Mouse (Mus musculus): ENCODE measurements around the gene Mybpc3.

Gene Mybpc3

DNA sequence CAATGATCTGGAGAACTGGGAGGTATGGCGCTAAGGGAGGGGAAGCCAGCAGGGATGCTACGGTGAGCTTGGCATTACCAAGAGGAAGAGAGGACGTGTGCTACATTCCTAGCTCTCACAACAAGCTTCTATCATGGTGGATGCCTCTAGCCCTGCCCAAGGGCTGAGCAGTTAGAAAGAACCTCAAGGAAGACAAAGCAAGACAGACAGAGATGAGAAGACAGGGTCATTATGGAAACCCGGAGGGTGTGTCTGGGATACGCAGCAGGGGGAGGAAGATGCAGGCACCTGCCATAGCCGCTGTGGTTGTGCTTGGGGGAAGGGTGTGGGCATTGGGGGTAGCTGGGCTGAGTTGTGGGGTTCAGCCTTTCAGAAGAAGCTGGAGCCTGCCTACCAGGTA lies 5.6 kb downstream of the Mybpc3 start:
- DNase-seq = no peak

DNA sequence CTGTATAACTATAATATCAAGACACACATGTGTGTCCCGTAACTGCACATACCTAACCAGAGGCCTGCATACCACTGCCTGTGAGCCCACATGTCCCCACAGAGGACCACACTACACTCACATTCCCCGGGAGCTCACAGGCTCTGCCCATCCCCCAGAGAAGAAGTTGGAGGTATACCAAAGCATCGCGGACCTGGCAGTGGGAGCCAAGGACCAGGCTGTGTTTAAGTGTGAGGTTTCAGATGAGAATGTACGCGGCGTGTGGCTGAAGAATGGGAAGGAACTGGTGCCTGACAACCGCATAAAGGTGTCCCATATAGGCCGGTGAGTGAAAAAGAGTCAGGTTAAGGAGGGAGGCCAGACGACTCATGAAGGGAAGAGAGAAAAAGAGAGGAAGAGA lies 7.2 kb downstream of the Mybpc3 start:
- no peak for DNase-seq

DNA sequence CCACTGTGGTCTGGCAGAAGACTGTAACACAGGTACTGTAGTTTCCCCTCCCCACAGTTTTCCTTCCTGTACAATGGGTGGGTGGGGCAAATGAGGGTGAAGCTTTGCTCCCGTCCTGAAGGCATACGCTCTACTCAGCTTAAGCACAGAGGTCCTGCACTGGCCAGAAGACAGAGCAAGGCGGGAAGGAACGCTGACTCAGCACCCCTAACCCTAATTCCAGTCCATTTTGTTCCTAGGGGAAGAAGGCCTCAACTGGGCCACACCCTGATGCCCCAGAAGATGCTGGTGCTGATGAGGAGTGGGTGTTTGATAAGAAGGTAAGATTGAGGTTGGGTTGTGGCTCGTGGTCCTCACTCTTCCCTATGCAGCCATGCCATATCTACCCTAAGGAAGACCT lies 10.8 kb downstream of the Mybpc3 start:
- DNase-seq = no peak

DNA sequence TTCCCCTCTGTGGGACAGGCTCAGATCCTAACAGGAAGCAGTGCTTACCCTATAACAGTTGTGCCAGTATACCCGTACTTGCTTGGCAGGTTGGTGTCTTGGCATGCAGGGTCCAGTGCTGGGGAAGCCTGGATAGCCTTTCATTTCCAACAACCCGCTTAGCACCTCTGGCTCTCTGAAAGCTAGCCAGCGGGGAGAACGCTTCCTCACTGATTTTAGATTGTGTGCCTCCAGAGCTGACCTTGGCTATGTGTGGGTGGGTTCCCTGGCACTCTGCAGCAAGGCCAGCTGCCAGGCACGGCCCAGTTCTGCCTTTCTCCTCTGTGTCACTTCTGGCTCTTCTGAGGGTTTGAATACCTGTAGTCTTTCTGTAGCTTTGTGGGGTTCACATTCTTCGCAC lies 12.2 kb downstream of the Mybpc3 start:
- no peak for DNase-seq

DNA sequence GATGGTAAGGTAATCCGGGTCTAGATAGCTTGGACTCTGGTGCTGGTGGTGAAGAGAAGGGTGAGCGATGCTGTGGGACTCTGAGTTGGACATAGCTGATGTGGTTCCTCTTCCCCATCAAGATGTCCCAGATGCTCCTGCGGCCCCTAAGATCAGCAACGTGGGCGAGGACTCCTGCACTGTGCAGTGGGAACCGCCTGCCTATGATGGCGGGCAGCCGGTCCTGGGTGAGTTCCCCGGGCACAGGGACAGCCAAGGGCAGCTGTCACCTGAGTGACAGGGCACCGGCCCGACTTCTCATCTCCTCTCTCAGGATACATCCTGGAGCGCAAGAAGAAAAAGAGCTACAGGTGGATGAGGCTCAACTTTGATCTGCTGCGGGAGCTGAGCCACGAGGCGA lies 13.3 kb downstream of the Mybpc3 start:
- no peak for DNase-seq

DNA sequence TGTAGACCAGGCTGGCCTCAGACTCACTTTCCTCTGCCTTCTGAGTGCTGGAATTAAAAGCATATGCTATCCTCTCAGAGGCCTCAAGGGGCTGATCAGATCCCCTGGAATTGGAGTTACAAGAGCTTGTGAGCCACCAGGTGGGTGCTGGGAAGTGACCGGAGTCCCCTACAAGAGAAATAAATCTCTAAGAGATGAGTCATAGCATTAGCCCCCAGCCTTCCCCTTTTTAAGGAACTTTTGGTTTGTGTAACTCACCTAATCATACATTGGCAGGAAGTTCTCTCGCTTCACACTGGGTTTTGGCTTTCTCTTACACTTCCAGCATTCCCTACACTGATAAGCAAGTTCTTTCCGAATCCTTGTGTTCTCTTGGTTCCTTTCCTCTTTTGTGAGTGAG lies 14.1 kb downstream of the Mybpc3 start:
- DNase-seq = no peak

DNA sequence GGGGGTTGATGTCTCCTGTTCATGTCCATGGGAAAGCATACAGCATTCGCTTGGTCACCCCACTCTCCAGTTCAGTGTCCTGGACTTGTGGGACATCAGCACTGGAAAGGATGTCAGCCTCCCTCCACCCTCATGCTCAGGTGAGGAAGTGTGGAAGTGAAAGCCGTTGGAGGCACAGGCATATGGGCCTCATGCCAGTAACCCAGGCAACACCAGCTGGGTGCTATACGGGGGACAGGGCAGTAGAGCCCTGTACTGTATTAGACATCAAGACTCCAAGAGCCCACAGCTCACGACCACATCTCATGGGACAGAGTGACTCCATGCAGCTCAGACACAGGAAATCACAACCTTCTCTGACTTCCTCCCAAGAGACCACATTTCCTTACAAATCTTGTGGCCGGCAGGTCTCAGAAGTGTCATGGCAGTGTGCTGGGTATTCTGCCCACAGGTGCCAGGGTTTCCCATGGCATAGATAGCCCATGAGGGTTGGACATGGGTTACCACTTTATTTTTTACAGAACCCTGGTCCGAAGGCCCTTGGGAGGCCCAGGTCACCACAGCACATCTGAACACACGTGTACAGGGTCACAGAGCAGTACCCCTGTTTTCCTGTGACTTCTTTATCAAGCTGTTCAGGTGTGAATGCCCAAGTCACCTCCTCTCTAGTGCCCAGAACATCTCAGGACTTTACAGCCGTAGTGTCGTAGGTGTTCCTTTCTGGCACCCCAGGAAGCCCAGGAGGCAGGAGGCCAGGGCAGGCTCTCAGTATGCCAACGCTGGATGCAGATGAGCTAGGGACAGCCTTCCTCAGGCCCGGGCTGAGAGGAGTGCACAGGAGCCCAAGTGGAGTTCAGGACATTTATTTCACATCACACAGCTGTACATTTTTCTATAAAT lies 18.8 kb downstream of the Mybpc3 start:
- DNase-seq = no peak

DNA sequence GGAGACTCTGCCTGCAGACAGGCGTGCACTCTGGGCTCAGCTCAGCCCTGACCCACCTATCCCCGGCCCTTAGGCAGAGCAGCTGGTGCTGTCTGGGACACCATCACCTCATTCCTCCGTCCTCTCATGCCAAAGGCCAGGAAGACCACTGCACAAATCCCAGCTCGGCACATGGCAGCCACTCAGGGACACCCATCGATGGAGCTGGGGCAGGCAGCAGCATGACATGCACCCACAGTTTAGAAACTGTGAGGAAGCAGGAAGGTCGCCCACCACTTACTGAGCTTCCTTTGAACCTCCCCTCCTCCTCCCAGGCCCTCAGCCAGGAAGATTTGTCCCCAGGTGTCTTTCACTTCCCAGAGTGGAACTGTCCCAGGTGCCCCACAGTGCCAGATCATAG lies 19.5 kb downstream of the Mybpc3 start:
- no peak for DNase-seq

DNA sequence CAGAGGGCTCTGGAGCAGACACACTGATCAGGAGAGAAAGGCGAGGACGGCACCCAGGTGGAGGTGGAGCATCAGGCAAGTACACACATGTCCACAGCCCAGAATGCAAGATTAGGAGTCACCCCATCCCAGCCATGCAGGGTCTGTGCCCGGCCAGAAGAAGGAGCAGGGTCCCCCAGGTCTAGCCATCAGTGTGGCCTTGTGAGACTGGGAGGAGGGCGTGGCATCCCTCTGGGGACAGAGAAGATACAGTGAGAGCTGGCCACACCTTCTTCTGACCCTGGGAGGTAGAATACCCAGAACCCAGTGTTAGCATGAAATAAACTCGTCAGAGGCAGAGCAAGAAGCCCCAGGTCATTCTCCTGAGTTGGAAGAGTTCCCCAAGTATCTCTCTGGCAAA lies 21.4 kb downstream of the Mybpc3 start:
- no peak for DNase-seq

DNA sequence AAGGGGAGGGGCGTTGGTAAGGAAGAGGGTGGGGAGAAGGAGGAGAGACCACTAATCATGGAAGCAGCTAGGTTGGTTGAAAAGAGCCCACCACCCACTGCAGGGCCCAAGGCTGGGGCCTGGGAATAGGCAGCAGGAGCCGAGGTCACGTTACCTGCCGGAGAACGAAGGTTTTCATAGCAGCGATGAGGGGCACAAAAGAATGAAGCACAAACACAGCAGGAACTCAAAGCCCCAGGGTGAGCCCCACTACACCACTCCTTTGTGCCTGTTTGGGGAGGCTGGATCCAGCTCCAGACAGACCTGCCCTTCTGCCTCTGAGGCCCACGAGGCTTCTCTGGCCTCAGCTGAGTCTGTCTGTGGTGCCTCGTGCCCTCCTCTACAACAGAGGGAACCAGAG lies 21.8 kb downstream of the Mybpc3 start:
- DNase-seq = no peak

DNA sequence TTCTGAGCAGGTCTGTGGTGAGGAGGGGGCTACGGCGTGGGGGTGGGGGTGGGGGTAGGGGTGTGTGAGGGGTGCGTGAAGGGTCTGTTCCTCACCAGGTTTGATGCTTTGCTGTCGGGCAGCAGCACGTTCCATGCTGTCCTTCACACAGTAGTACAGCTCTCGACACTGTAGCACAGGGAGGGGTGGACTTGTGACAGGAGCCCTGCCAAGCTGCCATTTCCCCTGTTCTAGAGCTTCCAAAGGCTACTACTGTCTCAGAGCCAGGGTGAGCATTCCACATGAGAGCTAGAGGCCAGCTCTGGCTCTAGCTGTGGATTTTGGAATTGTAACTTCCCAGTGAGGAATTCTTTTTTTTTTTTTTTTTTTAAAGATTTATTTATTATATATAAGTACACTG lies 25.0 kb downstream of the Mybpc3 start:
- no peak for DNase-seq

DNA sequence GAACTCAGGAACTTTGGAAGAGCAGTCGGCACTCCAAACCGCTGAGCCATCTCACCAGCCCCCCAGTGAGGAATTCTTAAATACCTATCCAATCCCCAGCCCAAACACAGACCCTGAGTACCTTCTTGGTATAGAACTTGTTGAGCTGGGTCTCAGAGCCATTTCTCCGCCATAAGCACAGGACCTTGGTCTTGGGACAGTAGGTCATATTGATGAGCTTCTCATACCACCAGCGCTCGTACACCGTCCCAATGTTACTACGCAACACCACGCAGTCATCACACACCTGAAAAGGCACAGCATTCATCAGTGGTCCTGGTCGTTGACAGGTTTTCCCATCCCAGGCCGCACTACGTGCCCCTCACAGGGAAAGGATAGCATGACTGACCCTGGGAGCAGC lies 25.5 kb downstream of the Mybpc3 start:
- DNase-seq = no peak

DNA sequence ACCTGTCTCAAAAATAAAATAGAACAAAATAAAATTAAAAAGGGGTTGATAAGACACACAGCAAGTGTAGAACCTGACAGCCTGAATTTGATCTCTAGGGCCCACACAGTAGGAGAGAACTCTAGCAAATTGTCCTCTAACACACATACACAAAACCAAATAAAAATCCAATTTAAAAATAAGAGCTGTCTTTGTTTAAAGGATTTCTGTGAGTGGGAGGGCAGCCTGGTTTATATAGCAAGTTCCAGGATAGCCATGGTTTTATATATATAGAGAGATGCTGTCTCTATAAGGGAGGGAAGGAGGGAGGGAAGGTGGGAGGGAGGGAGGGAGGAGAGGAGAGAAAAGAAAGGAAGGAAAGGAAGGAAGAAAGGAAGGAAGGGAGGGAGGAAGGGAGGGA lies 30.2 kb downstream of the Mybpc3 start:
- no peak for DNase-seq

DNA sequence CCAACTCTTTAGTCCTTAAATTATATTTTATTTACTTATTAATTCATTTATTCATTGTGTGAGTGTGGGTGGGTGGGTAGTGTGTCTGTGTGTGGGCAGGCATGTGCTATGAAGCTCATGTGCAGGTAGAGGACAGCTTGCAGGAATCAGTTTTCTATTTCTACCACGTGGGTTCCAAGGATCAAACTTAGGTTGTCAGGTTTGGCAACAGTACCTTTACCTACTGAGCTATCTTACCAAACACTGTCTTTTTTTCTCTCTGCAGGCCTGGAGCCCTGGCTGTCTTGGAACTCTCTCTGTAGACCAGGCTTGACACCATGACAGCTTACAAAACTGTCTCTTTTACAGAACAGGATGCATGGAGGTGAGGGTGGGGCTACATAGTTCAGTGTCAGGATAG lies 33.4 kb downstream of the Mybpc3 start:
- no peak for DNase-seq

DNA sequence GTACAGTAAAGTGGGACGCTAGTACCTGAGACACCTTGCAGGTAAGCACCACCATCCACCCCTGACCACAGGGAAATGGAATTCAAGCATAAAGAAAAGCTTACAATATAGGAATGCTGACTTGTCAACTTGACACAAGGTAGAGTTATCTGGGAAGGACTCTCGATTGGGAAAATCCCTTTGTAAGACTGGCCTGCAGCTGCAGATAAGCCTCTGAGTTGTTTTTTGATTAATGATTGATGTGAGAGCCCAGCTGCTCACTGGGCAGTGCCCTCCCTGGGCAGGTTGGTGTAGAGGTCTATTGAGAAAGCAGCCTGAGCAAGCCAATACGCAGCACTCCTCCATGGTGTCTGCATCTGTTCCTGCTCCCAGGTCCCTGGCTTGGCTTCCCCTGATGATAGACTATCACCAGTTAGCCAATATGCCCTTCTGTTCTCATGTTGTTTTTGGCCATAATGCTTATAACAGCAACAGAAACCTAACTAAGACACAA lies 35.0 kb downstream of the Mybpc3 start:
- no peak for DNase-seq

DNA sequence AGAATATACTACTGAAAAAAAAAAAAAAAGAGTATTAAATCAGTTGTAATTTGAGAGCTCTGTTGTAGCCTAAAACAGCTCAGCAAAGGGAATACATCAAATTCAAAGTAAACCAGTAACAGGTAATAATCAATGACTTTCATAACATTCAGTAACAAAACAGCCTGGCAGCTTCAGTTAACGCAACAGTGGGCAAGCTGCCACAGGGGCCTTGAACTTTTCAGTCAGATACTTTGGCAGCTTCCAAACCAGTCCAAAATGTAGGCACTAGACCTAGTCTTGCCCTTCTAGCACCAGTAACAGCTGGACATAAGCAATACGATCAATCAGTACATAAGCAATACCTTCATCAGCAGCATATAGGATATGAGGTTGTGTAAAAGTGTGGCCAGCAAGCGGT lies 36.1 kb downstream of the Mybpc3 start:
- DNase-seq = no peak

DNA sequence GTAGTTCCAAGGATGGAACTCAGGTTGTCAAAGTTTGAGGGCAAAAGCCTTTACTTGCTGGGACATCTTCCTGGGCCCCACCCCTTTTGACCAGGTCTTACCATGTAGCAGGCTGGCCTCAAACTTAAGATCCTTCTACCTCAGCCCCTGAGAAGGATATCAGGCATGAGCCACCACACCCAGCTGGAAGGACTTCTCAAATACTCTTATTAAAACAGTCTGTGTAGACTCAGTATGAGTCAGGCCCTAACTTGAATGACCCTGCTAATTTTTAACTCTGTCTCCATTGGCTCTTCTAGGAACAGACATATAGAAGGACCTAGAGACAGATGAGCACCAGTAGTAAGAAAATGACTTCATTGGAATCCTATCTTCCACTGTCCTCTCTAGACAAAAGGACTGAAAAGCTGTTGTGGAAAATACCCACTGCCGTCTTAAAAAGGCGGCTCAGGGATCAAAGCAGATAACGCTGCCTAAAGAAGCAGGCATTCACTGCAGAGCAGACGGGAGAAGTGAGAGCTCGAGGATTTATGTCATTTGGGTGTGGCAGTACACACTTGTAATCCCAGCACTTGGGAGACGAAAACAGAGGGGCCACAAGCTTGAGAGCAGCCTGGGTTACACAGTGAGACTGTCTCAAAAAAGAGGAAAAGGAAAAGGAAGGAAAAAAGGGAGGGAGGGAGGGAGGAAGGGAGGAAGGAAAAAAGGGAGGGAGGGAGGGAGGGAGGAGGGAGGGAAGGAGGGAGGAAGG lies 39.2 kb downstream of the Mybpc3 start:
- no peak for DNase-seq

DNA sequence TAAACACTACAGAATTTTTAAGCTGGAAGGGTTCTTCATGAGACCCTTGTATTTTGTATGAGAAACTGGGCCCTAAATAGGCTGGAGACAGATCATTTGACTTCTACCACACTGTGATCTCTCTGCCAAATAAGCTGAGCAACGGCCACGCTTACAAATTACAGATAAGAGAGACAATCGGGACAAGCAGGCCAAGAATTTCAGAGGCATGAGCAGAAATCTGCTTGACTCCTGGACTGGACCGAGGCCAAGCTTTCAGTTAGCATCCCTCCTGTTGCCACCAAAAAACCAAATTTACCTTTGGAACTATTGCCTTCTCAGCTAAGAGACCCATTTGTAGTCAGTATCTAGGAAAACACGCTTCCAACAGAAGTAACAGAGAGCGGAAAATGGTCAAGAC lies 42.6 kb downstream of the Mybpc3 start:
- no peak for DNase-seq

DNA sequence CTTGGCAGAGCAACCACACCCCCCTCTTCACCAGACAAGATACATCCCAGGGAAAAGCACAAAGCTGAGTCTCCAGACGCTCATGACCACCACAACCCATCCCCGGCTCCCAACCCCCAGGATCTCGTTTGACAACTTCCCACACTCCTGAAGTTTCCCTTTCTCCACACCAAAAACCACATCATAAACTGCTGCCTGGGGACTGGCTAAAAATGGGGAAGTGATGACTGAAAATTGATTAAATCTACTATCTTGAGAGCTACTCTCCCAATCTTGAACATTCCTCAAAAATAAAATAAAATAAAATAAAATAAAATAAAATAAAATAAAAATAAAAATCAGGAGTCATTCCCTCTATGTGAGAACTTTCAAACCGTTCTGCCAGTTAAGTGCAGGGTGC lies 45.0 kb downstream of the Mybpc3 start:
- DNase-seq = no peak

DNA sequence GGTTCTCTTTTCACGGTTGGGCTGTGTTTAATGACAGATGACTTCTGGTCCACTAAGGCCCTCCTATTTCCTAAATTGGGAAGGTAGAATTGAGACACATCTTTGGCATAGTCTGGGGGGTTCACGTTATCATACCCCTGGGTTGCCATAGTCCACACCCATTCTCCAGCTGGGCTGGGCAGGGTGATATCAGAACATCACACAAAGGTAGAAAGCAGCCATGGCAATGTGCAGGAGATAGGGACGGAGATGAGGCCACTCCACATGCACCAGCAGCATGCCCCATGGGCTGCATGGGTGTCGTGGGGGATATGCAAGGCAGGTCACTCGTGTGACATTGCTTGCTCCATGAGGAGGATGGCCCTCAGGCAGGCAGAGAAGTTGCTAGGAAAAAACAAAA lies 45.6 kb downstream of the Mybpc3 start:
- DNase-seq = no peak

DNA sequence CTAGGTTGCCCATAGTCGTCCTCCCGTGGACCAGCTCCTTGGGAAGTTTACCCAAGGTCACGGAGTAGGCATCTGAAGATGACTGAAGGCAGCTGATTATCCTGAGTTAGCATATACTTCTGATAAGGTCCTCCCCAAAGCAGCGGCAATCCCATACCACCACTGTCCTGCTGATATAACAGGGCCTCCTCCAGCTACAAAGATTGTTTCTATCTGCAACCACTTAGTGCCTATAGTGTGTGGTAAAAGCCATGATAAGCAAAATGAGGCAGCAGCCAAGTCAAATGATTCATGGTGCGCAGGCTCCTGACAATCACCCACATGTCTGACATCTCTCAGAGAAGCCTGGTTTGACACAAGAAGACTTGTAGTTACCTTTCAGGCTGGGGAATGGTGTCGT lies 47.0 kb downstream of the Mybpc3 start:
- DNase-seq = no peak

DNA sequence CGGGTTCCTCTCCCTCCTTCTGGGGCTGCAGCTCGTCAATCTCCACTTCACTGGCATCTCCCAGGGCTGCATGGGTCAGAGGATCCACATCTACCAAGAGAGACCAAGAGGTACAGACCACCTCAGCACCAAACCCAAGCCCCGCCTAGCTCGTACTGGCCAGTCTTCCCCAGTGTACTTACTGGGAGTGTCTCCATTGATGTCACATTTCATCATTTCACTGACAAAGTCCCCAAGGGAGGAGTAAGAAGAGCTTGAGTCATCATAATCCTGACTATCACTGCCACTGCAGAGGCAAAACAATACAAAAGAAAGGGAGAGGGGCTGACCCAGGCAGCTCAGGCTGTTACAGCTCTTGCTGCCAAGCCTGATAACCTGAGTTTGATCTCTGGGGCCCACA lies 49.7 kb downstream of the Mybpc3 start:
- no peak for DNase-seq

DNA sequence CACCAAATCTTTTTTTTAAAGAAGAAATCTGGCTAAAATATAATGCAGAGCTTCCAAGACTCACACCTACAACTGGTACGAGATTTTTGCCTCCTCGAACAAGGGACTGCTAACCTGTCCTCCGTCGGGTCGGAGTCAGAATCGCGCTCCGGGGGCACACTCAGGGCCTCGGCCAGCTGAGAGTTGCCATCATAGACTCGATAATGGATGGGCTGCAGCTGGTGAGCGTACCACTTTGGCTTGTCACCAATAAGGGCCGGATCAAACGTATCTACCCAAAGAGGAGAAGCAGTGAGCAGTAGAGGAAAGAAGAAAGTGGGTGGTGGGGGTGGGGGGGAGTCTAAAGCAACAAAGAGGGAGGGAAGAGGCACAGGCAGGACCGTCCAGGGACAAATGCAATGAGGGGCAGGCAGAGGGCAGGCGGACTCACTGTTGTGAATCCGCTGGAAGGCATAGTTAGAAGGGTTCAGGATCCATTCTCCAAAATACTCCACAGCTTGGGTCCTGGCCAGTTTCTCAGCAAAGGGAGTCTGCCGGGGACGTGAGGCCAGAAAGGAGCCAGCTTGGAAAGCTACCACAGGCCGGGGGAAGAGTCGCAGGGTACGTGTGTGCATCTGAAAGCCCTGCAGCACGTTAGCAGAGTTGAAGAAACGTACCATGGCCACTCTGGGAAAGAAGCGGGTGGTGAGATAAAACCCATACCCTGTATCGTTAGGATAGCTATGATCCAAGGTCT lies 51.8 kb downstream of the Mybpc3 start:
- no peak for DNase-seq

DNA sequence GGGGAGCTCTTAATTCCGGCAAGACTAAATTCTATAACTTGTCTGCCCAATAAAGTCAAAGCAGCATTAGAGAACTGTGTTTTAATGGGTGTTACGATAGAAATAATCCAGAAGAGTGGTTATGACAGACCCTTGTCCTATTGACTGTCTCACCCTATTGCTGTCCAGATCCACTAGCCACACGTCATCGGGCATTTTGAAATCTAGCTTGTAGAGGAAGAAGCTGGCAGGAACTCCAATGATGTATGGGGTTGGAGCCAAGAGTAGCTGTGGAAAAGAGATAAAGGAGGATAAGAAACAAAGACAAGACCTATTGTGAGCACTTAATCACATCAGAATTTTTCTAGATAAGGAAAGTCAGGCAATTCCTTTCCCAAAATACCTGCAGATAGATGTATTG lies 57.5 kb downstream of the Mybpc3 start:
- DNase-seq = no peak

Data from thymus, postnatal 14 days (tissue).